Mouse (Mus musculus) mouse trophoblast stem cell (cell line): ENCODE results near the gene Fam71e1.

ENCODE experiments used
- in situ Hi-C, 2 experiments: fragments of 300-500 bp; cut with MseI, MboI; formaldehyde crosslinking; loops; 2 replicates in 1 of 2; 3 replicates in 1 of 2; pipeline ENCODE4 v1.15.1; 2025

Fam71e1 gene

DNA sequence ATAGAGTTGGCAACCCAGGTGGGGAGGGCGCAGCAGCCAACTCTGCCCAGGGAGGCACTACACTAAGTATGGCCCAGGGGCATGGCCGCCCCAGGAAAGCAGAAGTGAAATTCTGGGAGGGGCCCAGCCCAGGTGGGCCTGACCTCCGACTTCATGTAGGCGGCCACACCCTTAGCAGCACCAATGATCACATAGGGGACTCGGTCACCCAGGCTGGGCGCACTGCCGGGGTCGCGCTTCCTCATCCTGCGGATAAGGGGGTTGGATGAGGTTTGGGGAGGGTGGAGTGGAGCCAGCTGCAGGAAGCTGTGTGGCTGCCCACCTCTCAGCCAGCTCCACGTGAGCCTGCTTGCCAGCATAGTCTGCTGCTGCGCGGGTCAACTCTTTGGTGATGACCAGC is 37.9 kb downstream of the Fam71e1 start:
- in situ Hi-C loops = no loop called here

DNA sequence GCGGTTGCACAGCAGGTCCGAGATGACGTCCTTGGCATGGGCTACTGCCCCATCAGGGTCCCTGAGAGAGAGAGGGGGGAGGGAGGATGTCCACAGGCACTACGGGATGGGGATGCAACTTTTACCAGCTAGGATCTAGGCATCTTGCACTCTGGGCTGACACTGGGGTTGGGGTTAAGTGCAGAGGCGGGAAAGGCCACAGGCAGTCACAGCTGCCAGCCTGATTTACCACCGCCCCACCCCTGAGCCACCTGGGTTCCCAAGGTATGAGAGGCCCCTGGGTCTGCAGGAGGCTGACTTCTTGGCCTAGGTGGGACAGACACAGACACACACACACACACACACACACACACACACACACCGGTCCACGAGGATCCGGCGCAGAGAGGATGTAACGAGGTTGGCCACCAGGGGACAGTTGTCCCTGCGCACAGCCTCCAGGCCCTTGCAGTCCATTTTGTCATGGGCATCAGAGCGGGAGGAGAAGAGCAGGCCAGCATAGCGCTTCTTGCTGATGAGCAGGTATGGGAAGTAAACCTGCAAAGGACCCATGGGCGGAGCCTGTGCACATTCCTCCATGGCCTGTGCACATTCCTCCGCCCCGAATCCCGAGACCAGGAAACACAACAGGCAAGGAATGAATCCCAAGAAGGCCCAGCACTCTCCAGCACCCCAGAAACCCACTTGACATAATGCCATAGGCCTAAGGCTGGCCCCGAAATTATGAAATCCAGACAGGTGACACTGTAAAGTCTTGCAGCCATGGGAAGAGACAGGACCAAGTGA is 38.5 kb downstream of the Fam71e1 start:
- in situ Hi-C loops = no loop called here

DNA sequence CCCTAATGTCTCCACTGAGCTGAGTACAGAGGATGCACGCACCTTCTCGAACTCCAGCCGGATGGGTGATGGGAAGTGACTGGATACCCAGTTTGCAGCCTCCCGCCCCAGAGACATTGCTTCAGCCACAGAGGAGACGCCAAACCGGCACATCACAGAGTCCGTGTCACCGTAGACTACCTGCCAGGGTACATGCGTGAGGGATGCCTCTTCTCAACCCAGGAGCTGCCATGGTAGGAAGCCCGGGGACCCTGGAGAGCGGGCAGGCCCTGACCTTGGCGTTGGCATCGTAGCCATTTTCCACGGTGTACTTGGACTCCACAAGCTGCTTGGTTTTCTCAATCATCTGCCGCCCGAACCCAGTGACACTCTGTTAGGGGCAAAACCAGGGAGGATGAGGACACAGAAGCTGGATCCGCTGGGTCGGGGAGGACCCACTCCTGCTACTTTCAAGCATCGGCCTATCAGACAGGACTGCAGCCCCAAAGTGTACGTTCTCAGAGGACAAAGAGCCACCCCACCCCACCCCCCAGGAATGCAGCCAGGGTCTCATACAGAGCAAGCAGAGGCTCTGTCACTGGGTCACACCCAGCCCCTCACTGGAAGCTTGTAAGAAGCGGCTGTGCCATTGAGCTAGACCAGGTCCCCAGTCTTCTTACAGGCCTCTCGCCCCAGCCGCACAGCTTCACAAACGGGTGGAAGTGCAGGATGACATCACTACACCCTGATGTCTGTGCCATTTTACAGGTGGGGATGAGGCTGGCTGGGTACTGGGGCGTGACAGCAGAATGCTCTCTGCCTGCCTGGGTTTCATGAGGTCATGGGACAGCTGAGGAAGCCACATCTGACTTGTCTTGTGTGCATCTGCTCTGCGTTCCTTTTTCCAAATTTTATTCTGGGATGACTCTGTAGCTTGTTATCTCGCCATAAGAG is 39.5 kb downstream of the Fam71e1 start:
- in situ Hi-C loops = no loop called here

DNA sequence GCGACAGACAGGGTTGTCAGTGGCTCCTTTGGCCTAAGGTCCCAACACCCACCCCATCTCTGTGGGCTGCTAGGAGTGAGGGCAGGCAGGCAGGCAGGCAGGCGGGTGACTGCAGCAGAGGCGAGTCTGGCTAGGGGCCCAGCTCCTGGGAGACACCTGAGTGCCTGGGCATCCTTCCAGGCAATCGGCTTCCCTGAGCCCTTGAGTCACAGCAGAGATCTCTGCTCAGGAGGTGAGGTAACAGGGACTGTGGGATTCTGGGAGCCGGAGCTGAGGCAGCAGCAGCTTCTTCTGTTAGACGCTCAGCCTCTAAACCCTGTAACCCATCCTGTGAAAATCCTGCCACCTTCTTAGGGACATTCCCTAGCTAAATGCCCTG is 40.2 kb downstream of the Fam71e1 start:
- in situ Hi-C loops = no loop called here

DNA sequence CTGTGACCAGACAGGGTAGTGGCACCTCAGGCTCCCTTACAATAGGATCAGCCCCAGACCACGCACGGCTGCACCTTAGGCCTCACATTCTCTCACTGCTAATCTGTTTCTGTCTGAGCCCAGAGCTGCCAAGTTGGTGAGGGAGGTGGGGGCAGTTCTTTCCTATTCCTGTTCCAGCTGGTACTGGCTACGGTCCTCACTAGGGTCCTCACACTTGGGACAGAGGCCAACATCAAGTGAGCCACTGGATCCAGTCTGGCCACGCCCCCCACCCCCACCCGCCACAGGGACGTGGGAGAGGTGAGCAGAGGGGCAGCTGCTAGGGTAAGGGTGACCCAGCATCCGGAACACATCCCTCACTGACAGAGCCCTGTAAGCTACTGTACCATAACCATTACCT is 40.6 kb downstream of the Fam71e1 start:
- in situ Hi-C loops = no loop called here

DNA sequence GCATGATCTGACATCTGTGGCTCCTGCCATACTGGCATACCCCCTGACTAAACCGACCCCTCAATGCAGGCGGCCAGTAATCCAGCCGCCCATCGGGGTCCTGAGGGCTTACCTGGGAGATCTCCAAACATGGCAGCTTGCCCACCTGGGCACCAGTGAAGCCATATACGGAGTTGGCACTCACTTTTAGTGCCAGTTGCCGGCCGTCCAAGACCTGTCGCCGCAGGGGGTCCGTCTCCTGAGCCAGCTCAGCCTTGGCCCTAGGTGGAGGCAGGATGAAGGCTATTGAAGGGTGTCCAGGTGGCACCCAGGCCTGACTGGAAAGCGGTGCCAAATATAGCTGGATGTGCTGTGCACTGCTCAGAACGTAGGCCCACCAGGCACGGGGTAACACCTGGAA is 41.1 kb downstream of the Fam71e1 start:
- in situ Hi-C loops = no loop called here

DNA sequence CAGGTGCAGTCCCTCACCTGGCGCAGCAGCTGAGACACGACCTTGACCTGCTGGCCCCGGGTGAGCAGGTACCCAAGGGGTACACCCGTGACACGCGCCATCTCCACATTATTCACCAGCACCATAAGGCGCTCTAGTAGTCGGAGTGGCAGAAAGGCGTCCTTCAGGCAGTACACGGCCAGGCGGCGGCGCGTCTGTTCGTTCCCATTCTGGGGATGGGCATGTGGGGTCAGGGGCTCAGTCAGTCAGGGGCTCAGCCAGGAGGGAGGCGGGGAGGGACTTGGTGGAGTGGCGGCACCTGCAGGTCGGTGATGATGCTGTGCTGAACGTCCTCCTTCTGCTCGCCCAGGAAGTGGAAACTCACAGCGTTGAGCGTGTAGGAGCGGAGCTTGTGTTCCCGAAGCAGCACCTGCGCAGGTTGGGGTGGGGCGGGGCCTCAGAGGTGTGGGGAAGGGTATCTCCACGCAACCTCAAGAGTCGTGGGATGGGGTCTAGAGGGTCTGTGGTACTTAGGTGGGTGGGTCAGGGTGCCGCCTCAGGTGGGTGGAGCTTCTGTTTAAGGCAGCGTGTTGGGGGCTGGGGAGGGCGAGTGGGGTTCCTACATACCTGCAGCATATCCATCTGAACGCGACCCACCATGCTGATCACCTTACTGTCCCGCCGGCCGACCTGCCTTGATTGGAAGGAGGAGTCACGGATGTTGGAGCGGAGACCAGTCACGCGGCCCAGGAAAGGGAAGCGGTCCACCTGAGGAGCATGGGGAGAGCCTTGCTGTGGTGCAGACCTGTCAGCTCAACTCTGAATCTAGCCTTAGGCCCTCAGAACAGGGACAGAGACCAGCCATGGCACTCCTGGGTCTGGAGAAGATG is 42.6 kb downstream of the Fam71e1 start:
- in situ Hi-C loops = no loop called here

DNA sequence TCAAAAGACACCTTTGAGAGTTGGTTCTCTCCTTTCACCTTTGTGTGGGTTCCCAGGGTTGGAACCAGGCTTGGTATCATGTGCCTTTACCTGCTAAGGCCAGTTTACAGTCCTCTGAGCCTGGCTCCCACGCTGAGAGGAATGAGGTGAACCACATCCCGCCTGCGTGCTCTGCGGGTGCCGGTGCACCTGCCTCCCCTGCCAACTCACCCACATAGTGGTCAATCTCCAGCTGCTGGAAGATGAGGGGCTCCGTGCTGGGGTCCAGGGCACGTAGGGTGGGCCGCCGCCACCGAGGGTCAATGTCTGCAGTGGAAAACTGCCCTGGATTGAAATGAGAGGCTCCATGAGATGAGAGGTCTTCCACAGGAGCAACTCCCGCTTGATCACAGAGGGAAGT is 46.2 kb downstream of the Fam71e1 start:
- in situ Hi-C loops = no loop called here

DNA sequence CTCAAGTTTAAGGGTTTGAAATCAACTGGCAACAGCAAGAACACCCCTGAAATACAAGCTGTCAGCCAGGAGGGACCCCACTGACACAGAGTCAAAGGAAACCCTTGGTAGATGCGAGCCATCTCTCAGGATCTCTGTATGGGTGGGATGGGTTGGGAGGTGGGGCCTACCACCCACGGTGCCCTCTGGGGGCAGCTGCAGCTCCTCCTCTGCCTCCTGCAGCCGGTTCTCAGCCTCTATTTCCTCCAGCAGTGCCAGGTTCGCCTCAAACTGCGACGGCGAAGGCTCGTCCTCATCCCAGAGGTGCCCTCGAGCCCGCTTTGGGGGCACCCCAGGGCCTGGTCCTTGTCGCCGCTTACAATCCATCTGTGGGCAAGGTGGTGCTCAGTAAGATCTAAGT is 46.7 kb downstream of the Fam71e1 start:
- in situ Hi-C loops = no loop called here

DNA sequence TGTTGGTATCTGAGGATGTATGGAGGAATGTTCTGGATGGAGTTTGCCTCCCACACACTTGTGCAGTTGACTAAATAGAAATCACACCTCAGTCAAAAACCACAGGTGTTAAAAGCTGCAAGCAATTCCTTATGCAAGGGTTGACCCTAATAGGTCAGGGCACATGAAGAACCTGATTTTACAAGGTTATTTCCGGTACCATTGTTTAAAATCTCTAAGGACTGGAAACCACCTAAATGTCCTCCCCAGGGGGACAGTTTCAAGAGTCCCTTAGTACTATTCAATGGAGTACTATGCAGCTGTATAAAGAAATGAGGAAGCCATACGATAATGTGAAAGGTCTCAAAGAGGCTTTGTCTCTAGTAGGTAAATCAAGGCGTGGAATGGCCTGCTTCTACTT is 49.9 kb downstream of the Fam71e1 start:
- in situ Hi-C loops = no loop called here

DNA sequence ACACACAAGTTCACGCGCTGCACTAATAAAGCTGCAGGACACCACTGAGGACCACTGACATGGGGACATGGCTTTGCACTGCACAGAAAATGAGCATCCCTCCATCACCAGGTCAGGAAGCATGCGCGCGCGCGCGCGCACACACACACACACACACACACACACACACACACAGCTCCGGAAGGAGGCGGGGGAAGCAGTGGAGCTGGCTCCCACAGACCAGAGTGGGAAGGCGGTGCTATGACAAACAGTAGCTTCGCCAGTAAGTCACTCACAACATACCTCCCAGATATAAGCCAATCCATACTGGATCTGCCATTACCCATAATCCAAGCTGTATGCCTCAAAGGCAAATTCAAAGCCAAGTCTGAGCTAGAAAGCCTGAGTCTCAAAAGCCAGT is 50.7 kb downstream of the Fam71e1 start:
- in situ Hi-C loops = no loop called here

DNA sequence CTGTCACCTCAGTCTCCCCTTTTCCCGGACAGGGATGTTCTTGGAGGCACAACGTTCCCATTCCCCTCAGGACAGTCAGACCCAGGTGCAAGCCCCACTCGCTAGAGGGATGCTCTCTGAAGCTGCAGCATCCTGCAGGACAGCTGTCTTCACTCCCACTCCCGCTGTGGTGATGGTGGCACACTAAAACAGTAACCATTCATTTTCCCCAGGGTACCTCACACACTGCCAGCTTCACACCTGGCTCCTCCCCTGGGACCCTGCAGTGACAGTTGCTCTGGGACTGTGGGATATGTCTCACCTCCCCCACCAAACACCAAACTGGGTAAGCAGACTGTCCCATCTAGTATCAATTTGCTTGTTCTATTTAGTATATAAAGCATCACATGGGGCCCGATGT is 51.3 kb downstream of the Fam71e1 start:
- in situ Hi-C loops = no loop called here

DNA sequence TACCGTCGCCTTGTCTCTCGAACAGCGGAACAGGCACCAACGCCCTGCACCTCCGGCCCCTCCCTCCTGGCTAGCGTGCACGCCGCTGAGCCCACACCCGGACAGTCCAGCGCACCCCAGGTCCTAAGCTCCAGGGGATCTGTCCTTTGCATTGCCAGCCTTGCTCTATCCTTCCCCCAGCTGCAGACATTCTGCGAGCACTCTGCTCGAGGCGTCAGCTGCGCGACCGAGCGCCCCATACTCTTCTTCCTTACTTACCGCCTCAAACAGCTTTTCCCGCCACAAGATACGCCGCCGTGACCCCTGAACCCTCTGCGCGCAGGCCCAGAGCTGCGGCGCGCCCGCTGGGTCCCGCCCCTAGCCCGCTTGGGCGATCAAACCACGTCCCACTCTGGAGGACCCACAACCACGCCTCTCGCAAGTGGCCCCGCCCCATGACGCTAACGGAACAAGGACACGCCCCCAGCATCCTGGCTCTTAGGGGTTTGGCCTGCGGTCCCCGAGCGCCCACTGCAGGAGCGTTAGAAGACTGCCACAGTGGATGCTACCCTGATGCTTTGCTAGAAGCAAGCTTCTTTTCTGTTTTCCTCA is 52.2 kb downstream of the Fam71e1 start, which contains the start of gene Pold1:
Pold1 (minus strand) TSS at position 353 of the 591 bp plus-strand sequence.
- in situ Hi-C loops = no loop called here

DNA sequence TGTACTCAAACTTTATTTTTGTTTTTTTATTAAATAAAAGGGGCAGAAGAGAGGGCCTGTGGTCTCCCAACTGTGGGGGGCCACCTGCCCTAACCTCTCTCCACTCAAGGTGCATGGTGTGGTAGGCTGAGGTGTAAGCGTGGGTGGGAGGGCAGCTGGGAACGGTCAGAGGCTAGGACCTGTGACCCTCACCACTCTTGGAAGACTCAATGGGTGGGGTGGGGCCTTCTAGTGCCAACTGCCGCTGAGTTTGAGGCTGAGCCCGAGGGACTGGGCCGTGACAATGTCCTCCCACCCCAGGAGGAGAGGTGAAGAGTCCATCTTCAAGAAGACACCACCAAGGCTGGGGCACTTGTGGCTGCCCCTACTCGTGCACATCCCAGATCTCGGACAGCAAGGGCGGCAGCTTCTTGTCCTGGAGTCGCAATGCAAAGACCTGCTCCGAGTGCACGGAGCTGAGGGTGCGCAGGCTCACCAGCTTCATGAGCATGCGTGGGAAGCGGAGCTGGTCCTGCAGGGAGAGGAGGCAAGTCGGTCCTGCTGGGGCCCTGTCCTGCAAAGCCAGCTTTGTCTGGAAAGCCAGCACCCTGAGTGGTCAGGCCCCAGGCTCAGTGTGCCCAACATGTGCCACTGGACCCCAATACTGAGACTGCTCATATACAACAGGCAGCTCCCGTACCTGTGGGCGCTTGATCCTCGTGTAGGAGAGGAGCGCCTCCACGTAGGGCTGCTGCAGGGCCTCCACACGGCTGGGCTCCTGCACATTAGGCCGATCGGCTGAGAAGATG is 53.4 kb downstream of the Fam71e1 start:
- in situ Hi-C loops = no loop called here

DNA sequence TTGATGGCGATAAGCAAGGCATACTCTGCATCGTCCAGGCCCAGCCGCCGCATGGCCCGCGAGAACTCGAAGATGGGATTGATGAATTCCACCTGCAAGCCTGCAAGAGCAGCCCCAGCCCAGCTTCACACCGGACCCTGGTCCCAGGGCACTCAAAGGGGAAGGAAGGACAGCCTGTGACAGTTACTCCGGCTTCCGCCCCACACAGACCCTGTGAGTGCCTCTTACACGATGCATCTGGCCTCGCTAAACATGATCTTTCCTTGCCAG is 54.0 kb downstream of the Fam71e1 start:
- in situ Hi-C loops = no loop called here
